ENCODE assay signal across 14 mouse cellular contexts in the genomic region with DNA sequence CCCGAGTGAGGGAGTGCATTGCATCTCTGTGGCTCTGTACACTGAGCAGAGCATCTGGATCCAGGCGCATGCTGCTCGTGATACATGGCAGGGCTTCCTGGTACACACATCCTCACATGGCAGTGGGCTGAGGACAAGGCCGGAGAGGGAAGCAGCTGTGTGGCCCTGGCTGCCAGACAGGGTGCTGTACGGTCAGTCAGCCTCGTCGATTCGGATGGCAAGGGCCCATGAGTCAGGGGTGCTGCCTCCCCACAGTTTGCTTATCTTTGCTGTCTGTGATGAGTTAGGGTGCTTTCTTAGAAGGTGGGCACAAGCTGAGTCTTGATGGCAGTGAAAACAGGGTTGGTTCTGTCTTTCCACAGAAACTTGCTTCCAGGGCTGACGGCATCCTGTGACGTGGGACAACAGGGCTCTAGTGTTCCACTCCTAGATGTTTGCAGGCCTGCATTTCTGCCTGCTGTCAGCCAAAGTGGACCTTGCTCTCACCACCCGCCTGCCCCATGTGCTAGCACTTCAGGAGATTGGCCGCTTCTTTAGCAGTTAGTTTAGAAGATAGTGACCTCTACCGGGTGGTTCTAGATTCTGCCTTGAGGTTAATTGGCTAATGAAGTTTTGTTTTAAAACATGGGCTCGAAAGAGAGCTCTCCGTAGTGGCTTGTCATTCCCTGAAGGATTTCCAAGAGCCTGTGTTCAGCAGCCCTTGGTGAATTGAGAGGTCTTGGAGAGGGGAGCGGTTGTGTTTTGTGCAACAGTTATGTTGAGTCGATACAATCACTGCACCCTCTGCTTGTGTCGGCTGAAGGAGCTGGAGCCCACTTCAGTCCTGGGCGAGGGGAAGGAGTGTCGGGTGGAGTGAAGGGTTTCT. TPM values are rescaled to one million over a fixed set of nuclear protein-coding genes. Genes with fewer than 3 reads are reported as not detected.
DNase-seq lines count a peak whose midpoint lies in the region; ATAC-seq and TF ChIP-seq lines count a peak whose summit lies in the region.
"Had no signal": no experiment of that assay in that cellular context is flagged by ENCODE, and none has a peak within 500 bp of the region (broad histone marks: within the 10 kb centered on the region; RNA-seq: fewer than 3 reads in every experiment).

No protein-coding gene starts in this region.

- WGBS in intestine, postnatal 0 days, result 60% methylated on average over 20 of the region's 20 CpGs

- H3K27me3 ChIP-seq in intestine, postnatal 0 days (replicated peaks; ENCODE audit: control insufficient read depth, insufficient read depth, low read length), result no peaks in the 10 kb centered on the region
- H3K27me3 ChIP-seq: forebrain, embryonic 12.5 days; lung, embryonic 15.5 days; neural tube, embryonic 12.5 days had no signal

- H3K9ac ChIP-seq in intestine, postnatal 0 days (ENCODE audit: low read depth, low read length), result no peak overlapping the region
- H3K9ac ChIP-seq: forebrain, embryonic 12.5 days; lung, embryonic 15.5 days; neural tube, embryonic 12.5 days had no signal

- peak; percentile 72 for TF ChIP-seq CTCF in intestine, postnatal 0 days (IDR thresholded peaks at IDR 0.05; ENCODE audit: low read depth)

- H3K4me3 ChIP-seq in intestine, postnatal 0 days (ENCODE audit: low read depth, low read length), result no peak overlapping the region
- H3K4me3 ChIP-seq: forebrain, embryonic 12.5 days; lung, embryonic 15.5 days; neural tube, embryonic 12.5 days had no signal

- H3K27ac ChIP-seq in intestine, postnatal 0 days (ENCODE audit: low read depth, low read length), result peak overlapping the region; percentile 66
- H3K27ac ChIP-seq: forebrain, embryonic 12.5 days; lung, embryonic 15.5 days; neural tube, embryonic 12.5 days had no signal

- H3K4me1 ChIP-seq in intestine, postnatal 0 days (replicated peaks; ENCODE audit: control insufficient read depth, insufficient read depth, low read length), result peaks cover 21% of the 10 kb centered on the region
- H3K4me1 ChIP-seq: forebrain, embryonic 12.5 days; lung, embryonic 15.5 days; neural tube, embryonic 12.5 days had no signal

- peaks cover 33% of the 10 kb centered on the region; the same call in 1 of the 2 replicates for H3K36me3 ChIP-seq in intestine, postnatal 0 days (ENCODE audit: control insufficient read depth, insufficient read depth)
- H3K36me3 ChIP-seq: lung, embryonic 15.5 days had no signal

- DNase-seq in gastrocnemius, adult 18-20 months (ENCODE audit: low spot score), result peak; percentile 49
- DNase-seq in gastrocnemius, postnatal 14 days, result no peak
- DNase-seq in MN1 (ENCODE audit: low spot score), result peak; percentile 60
- peak; percentile 39 to 63 for DNase-seq in lung, adult 18-20 months
- no peak for DNase-seq in retina, embryonic 14.5 days (ENCODE audit: low spot score)
- DNase-seq in cerebellum, postnatal 25 days, result no peak
- no peak for DNase-seq in ovary, postnatal 36 days (ENCODE audit: low spot score)
- DNase-seq: cerebellum, postnatal 14 days had no signal

- no peaks in the 10 kb centered on the region for H3K9me3 ChIP-seq in intestine, postnatal 0 days (ENCODE audit: control insufficient read depth)
- H3K9me3 ChIP-seq: forebrain, embryonic 12.5 days; lung, embryonic 15.5 days; neural tube, embryonic 12.5 days had no signal

- peak; percentile 61 for ATAC-seq in intestine, postnatal 0 days
- ATAC-seq: CD4-positive, CD25-positive, alpha-beta regulatory T cell, adult 4 months; inflammation-experienced regulatory T-cells, adult 6 months had no signal

- intact Hi-C loops in gastrocnemius, postnatal 14 days (cut with DNase I; ENCODE audit: low total_unique reads), result no loop called here

- H3K4me2 ChIP-seq in intestine, postnatal 0 days (replicated peaks; ENCODE audit: low read depth), result peak overlapping the region; percentile 24; the same call in 1 of the 2 replicates
- H3K4me2 ChIP-seq: forebrain, embryonic 12.5 days; lung, embryonic 15.5 days; neural tube, embryonic 12.5 days had no signal

RNA-seq across cellular contexts. Expression of gene Jade1, which starts 35.4 kb away (rescaled TPM):
- 10 to 100 TPM; 17.7 to 19.4 TPM for total RNA-seq in gastrocnemius, adult 18-20 months (2021)
- 10 to 100 TPM; 16.4 to 22.3 TPM for total RNA-seq in gastrocnemius, postnatal 14 days (2021)
- polyA plus RNA-seq in intestine, postnatal 0 days (2015; fragmentation: Nextera tagmentation; extraction: Ambion mirVana), result 15.3 and 18.4 TPM in 2 replicates

Comparison
In these comparisons a context has a peak if more than half of its experiments do, and no peak if none do; other contexts are left out.
1. DNase-seq: peak in gastrocnemius, adult 18-20 months (single experiment), MN1 (single experiment) and lung, adult 18-20 months (2 of 2); none in gastrocnemius, postnatal 14 days (single experiment), retina, embryonic 14.5 days (single experiment), cerebellum, postnatal 25 days (0 of 2) and ovary, postnatal 36 days (single experiment).